Comparison of ENCODE assay signal across 17 mouse cellular contexts in genomic region chr1:71630243-71630642, GRCm38 (mm10).
"Had no signal": no experiment of that assay in that cellular context is flagged by ENCODE, and none has a peak within 500 bp of the region (broad histone marks: within the 10 kb centered on the region; RNA-seq: fewer than 3 reads in every experiment).

No protein-coding gene starts in this region.

- H3K27me3 ChIP-seq: liver, embryonic 13.5 days; liver, embryonic 15.5 days; lung, embryonic 15.5 days; megakaryocyte, embryonic 14.5 days; midbrain, embryonic 15.5 days; neural tube, embryonic 12.5 days; stomach, embryonic 15.5 days had no signal

- H3K27ac ChIP-seq: liver, embryonic 13.5 days; liver, embryonic 15.5 days; lung, embryonic 15.5 days; macrophage; midbrain, embryonic 13.5 days; midbrain, embryonic 15.5 days; neural tube, embryonic 12.5 days; stomach, embryonic 15.5 days had no signal

- H3K4me3 ChIP-seq: liver, embryonic 13.5 days; liver, embryonic 15.5 days; lung, embryonic 15.5 days; megakaryocyte, embryonic 14.5 days; midbrain, embryonic 13.5 days; midbrain, embryonic 15.5 days; neural tube, embryonic 12.5 days; stomach, embryonic 15.5 days had no signal

- H3K36me3 ChIP-seq: midbrain, embryonic 15.5 days had no signal

- ATAC-seq: liver, postnatal 0 days; midbrain, embryonic 13.5 days; midbrain, embryonic 15.5 days had no signal

- H3K4me2 ChIP-seq: liver, embryonic 11.5 days; liver, embryonic 13.5 days; liver, embryonic 15.5 days; lung, embryonic 15.5 days; midbrain, embryonic 11.5 days; midbrain, embryonic 13.5 days; midbrain, embryonic 15.5 days; neural tube, embryonic 12.5 days; stomach, embryonic 15.5 days had no signal

- H3K9me3 ChIP-seq: liver, embryonic 13.5 days; liver, embryonic 15.5 days; lung, embryonic 15.5 days; midbrain, embryonic 13.5 days; midbrain, embryonic 15.5 days; neural tube, embryonic 12.5 days; stomach, embryonic 15.5 days had no signal

- H3K9ac ChIP-seq: liver, embryonic 13.5 days; liver, embryonic 15.5 days; liver, postnatal 0 days; lung, embryonic 15.5 days; midbrain, embryonic 13.5 days; midbrain, embryonic 15.5 days; neural tube, embryonic 12.5 days; stomach, embryonic 15.5 days had no signal

- DNase-seq: liver; liver, embryonic 13.5 days; liver, postnatal 0 days; right cerebral cortex, postnatal 14 days; thymus, adult 18-20 months; thymus, postnatal 14 days; thymus, postnatal 36 days had no signal

- H3K4me1 ChIP-seq: liver, embryonic 13.5 days; lung, embryonic 15.5 days; megakaryocyte, embryonic 14.5 days; midbrain, embryonic 13.5 days; midbrain, embryonic 15.5 days; neural tube, embryonic 12.5 days; stomach, embryonic 15.5 days had no signal
